Mouse (Mus musculus) heart, embryonic 12.5 days (tissue): ENCODE data around the gene Ephx4. TPM values are rescaled to one million over a fixed set of nuclear protein-coding genes. Genes with fewer than 3 reads are reported as not detected.
A peak's percentile ranks its signal among the peaks of the same experiment; 100 is the strongest.

Source experiments
- ATAC-seq: fragments of 200-750 bp; cut with Nextera tagmentation; 2 replicates; pipeline ENCODE4 v1.8.0; 2017; ENCODE audit warnings: moderate TSS enrichment, moderate library complexity; ENCODE audit not compliant: insufficient number of reproducible peaks, low FRiP score
- H3K27ac ChIP-seq: fragments of 300-500 bp; sonication (generic); 2 replicates; pipeline ENCODE4 v1.5.1; 2016; ENCODE audit warnings: mild to moderate bottlenecking, moderate library complexity; ENCODE audit not compliant: poor library complexity, severe bottlenecking
- H3K27me3 ChIP-seq: fragments of 300-500 bp; sonication (generic); replicated peaks from 2 replicates; pipeline ENCODE4 v1.6.1; 2016; ENCODE audit warnings: mild to moderate bottlenecking, moderate library complexity
- H3K36me3 ChIP-seq: fragments of 300-500 bp; sonication (generic); 2 replicates; pipeline ENCODE4 v1.6.1; 2016; ENCODE audit warnings: mild to moderate bottlenecking, moderate library complexity
- H3K4me1 ChIP-seq: fragments of 300-500 bp; sonication (generic); replicated peaks from 2 replicates; pipeline ENCODE4 v1.6.1; 2016; ENCODE audit warnings: mild to moderate bottlenecking
- H3K4me2 ChIP-seq: fragments of 300-500 bp; sonication (generic); 2 replicates; pipeline ENCODE4 v1.6.1; 2016; ENCODE audit warnings: mild to moderate bottlenecking, moderate library complexity
- H3K4me3 ChIP-seq: fragments of 300-500 bp; sonication (generic); 2 replicates; pipeline ENCODE4 v1.5.1; 2016; ENCODE audit warnings: mild to moderate bottlenecking
- H3K9ac ChIP-seq: fragments of 300-500 bp; sonication (generic); 2 replicates; pipeline ENCODE4 v1.6.1; 2016; ENCODE audit warnings: mild to moderate bottlenecking, moderate library complexity
- H3K9me3 ChIP-seq: fragments of 300-500 bp; sonication (generic); replicated peaks from 2 replicates; pipeline ENCODE4 v1.6.1; 2016; ENCODE audit warnings: mild to moderate bottlenecking, moderate library complexity
- WGBS: fragments of 180-500 bp; shearing (Covaris S2); methylation state at CpG from one replicate; pipeline ENCODE4 v1.1.7; 2016; 5-methylcytosine and 5-hydroxymethylcytosine counted together
- polyA plus RNA-seq: library from polyadenylated mRNA; unstranded; fragments of >200 nt; fragmentation: Nextera tagmentation; extraction: Ambion mirVana; gene quantifications from 2 replicates; pipeline ENCODE4 v1.2.1, GENCODE M21; 2016

Gene Ephx4
- polyA plus RNA-seq, 1 experiment from 2014 or later = 0.88 TPM

- Histone ChIP-seq H3K4me1 (peaks cover 5% of the 10 kb centered on the region; the same call in 1 of the 2 replicates), H3K36me3 (no peaks in the 10 kb centered on the region), H3K9ac (no peak overlapping the region), H3K4me2 (no peak overlapping the region), H3K4me3 (no peak overlapping the region), H3K27me3 (peaks cover 9% of the 10 kb centered on the region; the same call in 1 of the 2 replicates), H3K27ac (no peak overlapping the region), H3K9me3 (no peaks in the 10 kb centered on the region)
- 72% methylated on average over 5 of the region's 5 CpGs for WGBS
- ATAC-seq = no peak
Observed at GRCm38 (mm10) chr5:107434001-107434400, 31.5 kb downstream of the Ephx4 start.

- no peak overlapping the region for H3K9ac ChIP-seq
- H3K36me3 ChIP-seq = no peaks in the 10 kb centered on the region
- H3K27me3 ChIP-seq = peaks cover 9% of the 10 kb centered on the region; the same call in 1 of the 2 replicates
- H3K4me3 ChIP-seq = no peak overlapping the region
- WGBS = 80% methylated on average over 6 of the region's 6 CpGs
- no peaks in the 10 kb centered on the region for H3K9me3 ChIP-seq
- no peak overlapping the region for H3K27ac ChIP-seq
- no peak overlapping the region for H3K4me2 ChIP-seq
- peaks cover 5% of the 10 kb centered on the region; the same call in 1 of the 2 replicates for H3K4me1 ChIP-seq
- no peak for ATAC-seq
Observed at GRCm38 (mm10) chr5:107436185-107436584, 33.6 kb downstream of the Ephx4 start.

GRCm38 (mm10) chr5:107436587-107437209, 34.2 kb downstream of the Ephx4 start:
- ATAC-seq = no peak
- H3K4me3 ChIP-seq = no peak overlapping the region

GRCm38 (mm10) chr5:107437464-107438281, 35.1 kb downstream of the Ephx4 start, which contains the start of gene Btbd8:
Gene Btbd8 (plus strand): TSS chr5:107437997.
- 0% methylated on average over 50 of the region's 51 CpGs for WGBS
- Histone ChIP-seq H3K27me3 (peaks cover 7% of the 10 kb centered on the region; the same call in 1 of the 2 replicates), H3K4me3 (peak within 1 kb of the TSS; percentile 87), H3K36me3 (no peaks in the 10 kb centered on the region), H3K27ac (peak within 1 kb of the TSS; percentile 71; the same call in 1 of the 2 replicates), H3K4me2 (peak within 1 kb of the TSS; percentile 73), H3K4me1 (peaks cover 5% of the 10 kb centered on the region; the same call in 1 of the 2 replicates), H3K9me3 (no peaks in the 10 kb centered on the region), H3K9ac (peak within 1 kb of the TSS; percentile 90)
- ATAC-seq = peak; percentile 95

More at GRCm38 (mm10) chr5:107436587-107437209, 34.2 kb downstream of the Ephx4 start:
- H3K36me3 ChIP-seq = no peaks in the 10 kb centered on the region
- no peak overlapping the region for H3K27ac ChIP-seq
- H3K4me2 ChIP-seq = no peak overlapping the region
- H3K4me1 ChIP-seq = peaks cover 5% of the 10 kb centered on the region; the same call in 1 of the 2 replicates
- WGBS = 62% methylated on average over 6 of the region's 6 CpGs
- H3K9ac ChIP-seq = no peak overlapping the region
- H3K9me3 ChIP-seq = no peaks in the 10 kb centered on the region
- peaks cover 9% of the 10 kb centered on the region; the same call in 1 of the 2 replicates for H3K27me3 ChIP-seq

- H3K27ac ChIP-seq = peak overlapping the region; percentile 71; the same call in 1 of the 2 replicates
- peak overlapping the region; percentile 87 for H3K4me3 ChIP-seq
- no peak for ATAC-seq
- no peaks in the 10 kb centered on the region for H3K36me3 ChIP-seq
- 0 out of 2 replicates have a peak, but pooled peaks cover under 1% of the 10 kb centered on the region for H3K27me3 ChIP-seq
- 23% methylated on average over 7 of the region's 7 CpGs for WGBS
- no peaks in the 10 kb centered on the region for H3K9me3 ChIP-seq
- peak overlapping the region; percentile 90 for H3K9ac ChIP-seq
- H3K4me2 ChIP-seq = peak overlapping the region; percentile 73
- H3K4me1 ChIP-seq = peaks cover 5% of the 10 kb centered on the region; the same call in 1 of the 2 replicates
Observed at GRCm38 (mm10) chr5:107438353-107438752, 35.8 kb downstream of the Ephx4 start.

- H3K4me3 ChIP-seq = no peak overlapping the region
- H3K27me3 ChIP-seq = no peaks in the 10 kb centered on the region
- ATAC-seq = no peak
- no peak overlapping the region for H3K27ac ChIP-seq
- H3K4me1 ChIP-seq = peaks cover 5% of the 10 kb centered on the region; the same call in 1 of the 2 replicates
- H3K36me3 ChIP-seq = peaks cover 6% of the 10 kb centered on the region
- no peak overlapping the region for H3K4me2 ChIP-seq
- WGBS = 70% methylated on average over 5 of the region's 5 CpGs
- no peak overlapping the region for H3K9ac ChIP-seq
- H3K9me3 ChIP-seq = no peaks in the 10 kb centered on the region
Observed at GRCm38 (mm10) chr5:107441881-107442280, 39.3 kb downstream of the Ephx4 start.

GRCm38 (mm10) chr5:107444251-107444650, 41.7 kb downstream of the Ephx4 start:
- Histone ChIP-seq H3K9ac (no peak overlapping the region), H3K27me3 (no peaks in the 10 kb centered on the region), H3K4me2 (no peak overlapping the region), H3K27ac (no peak overlapping the region), H3K4me1 (no peaks in the 10 kb centered on the region), H3K4me3 (no peak overlapping the region), H3K9me3 (no peaks in the 10 kb centered on the region), H3K36me3 (peaks cover 6% of the 10 kb centered on the region)
- WGBS = 83% methylated on average over 4 of the region's 4 CpGs
- no peak for ATAC-seq

GRCm38 (mm10) chr5:107447977-107448376, 45.4 kb downstream of the Ephx4 start:
- no peak overlapping the region for H3K9ac ChIP-seq
- H3K4me2 ChIP-seq = no peak overlapping the region
- peaks cover 11% of the 10 kb centered on the region for H3K36me3 ChIP-seq
- WGBS = 73% methylated on average over 4 of the region's 4 CpGs
- no peaks in the 10 kb centered on the region for H3K4me1 ChIP-seq
- H3K9me3 ChIP-seq = no peaks in the 10 kb centered on the region
- H3K4me3 ChIP-seq = no peak overlapping the region
- no peak overlapping the region for H3K27ac ChIP-seq
- no peaks in the 10 kb centered on the region for H3K27me3 ChIP-seq
- no peak for ATAC-seq

- 84% methylated on average over 4 of the region's 4 CpGs for WGBS
- Histone ChIP-seq H3K4me1 (no peaks in the 10 kb centered on the region), H3K36me3 (peaks cover 11% of the 10 kb centered on the region), H3K9ac (no peak overlapping the region), H3K4me3 (no peak overlapping the region), H3K27me3 (no peaks in the 10 kb centered on the region), H3K4me2 (no peak overlapping the region), H3K9me3 (no peaks in the 10 kb centered on the region), H3K27ac (no peak overlapping the region)
- ATAC-seq = no peak
Observed at GRCm38 (mm10) chr5:107448784-107449183, 46.2 kb downstream of the Ephx4 start.

- H3K4me3 ChIP-seq = no peak overlapping the region
- 84% methylated on average over 5 of the region's 5 CpGs for WGBS
- H3K4me1 ChIP-seq = no peaks in the 10 kb centered on the region
- H3K4me2 ChIP-seq = no peak overlapping the region
- H3K9ac ChIP-seq = no peak overlapping the region
- H3K36me3 ChIP-seq = peaks cover 11% of the 10 kb centered on the region
- H3K9me3 ChIP-seq = no peaks in the 10 kb centered on the region
- ATAC-seq = no peak
- no peak overlapping the region for H3K27ac ChIP-seq
- no peaks in the 10 kb centered on the region for H3K27me3 ChIP-seq
Observed at GRCm38 (mm10) chr5:107449620-107450019, 47.1 kb downstream of the Ephx4 start.

- Histone ChIP-seq H3K4me2 (no peak overlapping the region), H3K4me1 (no peaks in the 10 kb centered on the region)
- 87% methylated on average over 5 of the region's 5 CpGs for WGBS
Observed at GRCm38 (mm10) chr5:107450299-107450698, 47.8 kb downstream of the Ephx4 start.

More at GRCm38 (mm10) chr5:107450299-107450698, 47.8 kb downstream of the Ephx4 start:
- H3K9ac ChIP-seq = no peak overlapping the region
- peaks cover 11% of the 10 kb centered on the region for H3K36me3 ChIP-seq
- no peaks in the 10 kb centered on the region for H3K27me3 ChIP-seq
- ATAC-seq = no peak
- no peaks in the 10 kb centered on the region for H3K9me3 ChIP-seq
- no peak overlapping the region for H3K4me3 ChIP-seq
- no peak overlapping the region for H3K27ac ChIP-seq
